Mouse (Mus musculus): ENCODE measurements around the gene 3110082I17Rik. TPM values are rescaled to one million over a fixed set of nuclear protein-coding genes. Genes with fewer than 3 reads are reported as not detected.

3110082I17Rik gene
- polyA plus RNA-seq, 1 experiment, result 4.8 TPM

DNA sequence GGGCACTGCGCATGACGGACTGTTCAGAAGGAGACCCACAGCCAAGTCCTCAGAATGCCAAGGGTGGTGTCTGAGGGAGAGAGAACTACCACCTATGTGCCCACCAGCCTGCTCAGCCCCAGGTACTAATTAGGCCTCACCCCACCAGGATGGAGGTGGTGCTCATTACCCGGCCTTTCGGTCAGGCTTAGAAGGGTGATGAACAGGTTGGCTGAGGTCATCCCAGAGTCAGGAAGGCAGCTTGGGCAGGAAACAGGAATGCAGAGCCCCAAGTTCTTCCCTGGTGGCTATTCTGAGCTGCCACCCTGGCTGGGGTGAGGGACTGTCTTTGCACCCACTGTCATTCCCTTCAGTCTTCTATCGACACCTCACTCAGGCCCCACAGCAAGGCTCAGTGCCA is 74.3 kb downstream of the 3110082I17Rik start:
- no peak for DNase-seq
- TF ChIP-seq POLR2A (IDR thresholded peaks at IDR 0.05; ENCODE audit: low read depth, low read length) (no peak), CTCF (conservative IDR thresholded peaks at IDR 0.05; ENCODE audit: insufficient read depth, insufficient read length, low read depth, low read length) (no peak)
- Histone ChIP-seq H3K36me3 (ENCODE audit: control insufficient read depth, insufficient read depth, low read length) (no peaks in the 10 kb centered on the region), H3K27ac (ENCODE audit: insufficient read depth, low read depth, low read length) (no peak overlapping the region), H3K4me1 (ENCODE audit: control insufficient read depth, insufficient read depth, low read length) (peaks cover 58% of the 10 kb centered on the region), H3K4me3 (ENCODE audit: insufficient read depth, low read depth, low read length) (no peak overlapping the region), H3K27me3 (replicated peaks; ENCODE audit: control insufficient read depth, insufficient read depth, low read length) (no peaks in the 10 kb centered on the region)
- 76% methylated on average over 5 of the region's 5 CpGs for WGBS

DNA sequence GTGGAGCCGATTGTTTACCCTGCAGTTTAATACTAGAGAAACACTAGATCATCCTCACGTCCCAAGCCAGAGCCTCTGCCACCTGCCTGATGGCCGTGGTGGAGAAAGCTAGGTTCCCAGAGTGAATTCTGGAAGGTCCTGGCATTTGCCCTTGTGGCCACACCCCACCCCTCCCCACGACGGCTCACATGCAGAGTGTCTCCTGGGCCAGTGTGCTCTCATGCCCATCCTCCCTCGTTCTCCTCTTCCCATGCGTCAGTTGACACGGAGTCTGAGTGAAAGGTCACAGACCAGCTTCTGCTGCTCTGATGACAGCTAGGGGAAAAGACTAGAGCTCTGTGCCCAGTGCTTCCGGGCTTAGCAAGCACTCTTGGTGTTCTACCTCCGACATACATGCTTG is 75.8 kb downstream of the 3110082I17Rik start:
- no peaks in the 10 kb centered on the region for H3K36me3 ChIP-seq (ENCODE audit: control insufficient read depth, insufficient read depth, low read length)
- peak; percentile 82 for DNase-seq
- 0 out of 2 replicates have a peak, but pooled peaks have one; percentile 3 for TF ChIP-seq CTCF (conservative IDR thresholded peaks at IDR 0.05; ENCODE audit: insufficient read depth, insufficient read length, low read depth, low read length)
- TF ChIP-seq POLR2A (IDR thresholded peaks at IDR 0.05; ENCODE audit: low read depth, low read length), result no peak
- H3K27ac ChIP-seq (ENCODE audit: insufficient read depth, low read depth, low read length), result peak overlapping the region; percentile 35
- peaks cover 63% of the 10 kb centered on the region for H3K4me1 ChIP-seq (ENCODE audit: control insufficient read depth, insufficient read depth, low read length)
- 7% methylated on average over 10 of the region's 10 CpGs for WGBS
- H3K27me3 ChIP-seq (replicated peaks; ENCODE audit: control insufficient read depth, insufficient read depth, low read length), result no peaks in the 10 kb centered on the region
- H3K4me3 ChIP-seq (ENCODE audit: insufficient read depth, low read depth, low read length), result no peak overlapping the region

- no peaks in the 10 kb centered on the region for H3K36me3 ChIP-seq (ENCODE audit: control insufficient read depth, insufficient read depth, low read length)
- WGBS, result 50% methylated on average over 9 of the region's 9 CpGs
- no peaks in the 10 kb centered on the region for H3K27me3 ChIP-seq (replicated peaks; ENCODE audit: control insufficient read depth, insufficient read depth, low read length)
- TF ChIP-seq CTCF (conservative IDR thresholded peaks at IDR 0.05; ENCODE audit: insufficient read depth, insufficient read length, low read depth, low read length), result no peak
- no peak for TF ChIP-seq POLR2A (IDR thresholded peaks at IDR 0.05; ENCODE audit: low read depth, low read length)
- DNase-seq, result no peak
- H3K4me1 ChIP-seq (ENCODE audit: control insufficient read depth, insufficient read depth, low read length), result peaks cover 61% of the 10 kb centered on the region
- H3K27ac ChIP-seq (ENCODE audit: insufficient read depth, low read depth, low read length), result peak overlapping the region; percentile 87; the same call in 1 of the 2 replicates
- H3K4me3 ChIP-seq (ENCODE audit: insufficient read depth, low read depth, low read length), result no peak overlapping the region
Observed at GRCm38 (mm10) chr5:139383234-139383633, 77.1 kb downstream of the 3110082I17Rik start.

DNA sequence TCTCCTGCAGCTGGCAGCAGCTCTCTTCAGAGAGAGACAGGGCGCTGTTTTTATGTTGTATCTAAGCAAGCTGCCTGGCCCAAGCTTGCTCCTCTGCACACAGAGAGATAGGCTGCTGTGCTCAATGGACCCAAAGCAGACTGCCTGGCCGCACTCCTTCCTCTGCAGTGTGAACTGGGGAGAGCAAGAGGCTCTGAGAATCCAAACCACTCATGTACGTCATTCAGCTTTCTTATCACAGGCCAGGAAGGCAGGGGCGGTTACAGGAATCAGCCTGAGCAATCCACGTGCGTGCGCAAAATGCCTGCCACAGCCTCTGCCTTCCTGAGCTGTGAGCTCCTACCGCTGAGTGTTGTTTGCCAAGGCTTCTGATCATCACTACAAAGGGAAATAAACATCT is 77.6 kb downstream of the 3110082I17Rik start:
- H3K4me1 ChIP-seq (ENCODE audit: control insufficient read depth, insufficient read depth, low read length), result peaks cover 63% of the 10 kb centered on the region
- H3K4me3 ChIP-seq (ENCODE audit: insufficient read depth, low read depth, low read length), result peak overlapping the region; percentile 23
- 30% methylated on average over 8 of the region's 8 CpGs for WGBS
- peak overlapping the region; percentile 87 for H3K27ac ChIP-seq (ENCODE audit: insufficient read depth, low read depth, low read length)
- no peaks in the 10 kb centered on the region for H3K36me3 ChIP-seq (ENCODE audit: control insufficient read depth, insufficient read depth, low read length)
- TF ChIP-seq POLR2A (IDR thresholded peaks at IDR 0.05; ENCODE audit: low read depth, low read length) (peak; percentile 59), CTCF (conservative IDR thresholded peaks at IDR 0.05; ENCODE audit: insufficient read depth, insufficient read length, low read depth, low read length) (no peak; the same call in 1 of the 2 replicates)
- peak; percentile 79 for DNase-seq
- H3K27me3 ChIP-seq (replicated peaks; ENCODE audit: control insufficient read depth, insufficient read depth, low read length), result no peaks in the 10 kb centered on the region

DNA sequence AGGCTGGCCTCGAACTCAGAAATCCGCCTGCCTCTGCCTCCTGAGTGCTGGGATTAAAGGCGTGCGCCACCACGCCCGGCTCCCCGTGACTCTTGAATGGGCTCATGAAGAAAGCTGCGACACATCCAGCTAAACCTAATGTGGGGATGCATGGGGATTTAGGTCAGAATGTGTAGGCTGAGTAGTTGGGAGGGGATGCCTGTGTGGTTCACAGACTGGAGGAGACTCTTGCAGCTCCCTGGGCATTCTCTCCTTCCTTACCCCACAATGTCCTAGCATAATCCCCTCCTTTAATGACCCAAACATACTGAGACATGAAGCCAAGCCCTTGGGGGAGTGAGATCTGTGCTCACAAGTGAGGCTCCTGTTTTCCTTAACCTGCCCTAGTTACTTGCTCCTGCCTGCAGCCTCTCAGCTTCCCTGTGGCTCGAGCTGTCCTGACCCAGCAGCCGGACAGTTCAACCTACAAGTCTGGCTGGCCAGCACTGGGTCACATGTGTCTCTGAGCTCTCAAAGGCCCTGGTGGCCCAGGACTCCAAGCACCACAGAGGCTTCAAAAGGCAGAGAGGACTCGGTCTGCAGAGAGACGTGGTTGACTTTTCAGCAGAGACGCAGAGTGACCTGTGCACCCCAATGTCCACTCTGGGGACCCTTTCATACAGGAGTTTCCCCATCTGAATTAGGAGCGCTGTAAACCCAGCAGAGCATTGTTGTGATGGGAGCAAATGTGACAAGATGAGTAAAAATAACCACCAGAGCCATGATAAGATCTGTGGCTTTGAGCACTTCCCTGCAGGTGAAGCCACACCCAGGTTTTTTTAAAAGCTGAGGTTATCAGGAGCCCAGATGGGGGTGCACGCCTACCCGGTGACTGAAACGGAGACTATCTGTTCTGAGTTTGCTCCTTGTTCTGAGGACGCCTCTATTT is 78.5 kb downstream of the 3110082I17Rik start:
- WGBS, result 49% methylated on average over 18 of the region's 18 CpGs
- peaks cover 65% of the 10 kb centered on the region for H3K4me1 ChIP-seq (ENCODE audit: control insufficient read depth, insufficient read depth, low read length)
- H3K27me3 ChIP-seq (replicated peaks; ENCODE audit: control insufficient read depth, insufficient read depth, low read length), result no peaks in the 10 kb centered on the region
- peak overlapping the region; percentile 87 for H3K27ac ChIP-seq (ENCODE audit: insufficient read depth, low read depth, low read length)
- TF ChIP-seq CTCF (conservative IDR thresholded peaks at IDR 0.05; ENCODE audit: insufficient read depth, insufficient read length, low read depth, low read length) (no peak), POLR2A (IDR thresholded peaks at IDR 0.05; ENCODE audit: low read depth, low read length) (no peak)
- DNase-seq, result peak; percentile 68
- H3K4me3 ChIP-seq (ENCODE audit: insufficient read depth, low read depth, low read length), result peak overlapping the region; percentile 42
- H3K36me3 ChIP-seq (ENCODE audit: control insufficient read depth, insufficient read depth, low read length), result no peaks in the 10 kb centered on the region

DNA sequence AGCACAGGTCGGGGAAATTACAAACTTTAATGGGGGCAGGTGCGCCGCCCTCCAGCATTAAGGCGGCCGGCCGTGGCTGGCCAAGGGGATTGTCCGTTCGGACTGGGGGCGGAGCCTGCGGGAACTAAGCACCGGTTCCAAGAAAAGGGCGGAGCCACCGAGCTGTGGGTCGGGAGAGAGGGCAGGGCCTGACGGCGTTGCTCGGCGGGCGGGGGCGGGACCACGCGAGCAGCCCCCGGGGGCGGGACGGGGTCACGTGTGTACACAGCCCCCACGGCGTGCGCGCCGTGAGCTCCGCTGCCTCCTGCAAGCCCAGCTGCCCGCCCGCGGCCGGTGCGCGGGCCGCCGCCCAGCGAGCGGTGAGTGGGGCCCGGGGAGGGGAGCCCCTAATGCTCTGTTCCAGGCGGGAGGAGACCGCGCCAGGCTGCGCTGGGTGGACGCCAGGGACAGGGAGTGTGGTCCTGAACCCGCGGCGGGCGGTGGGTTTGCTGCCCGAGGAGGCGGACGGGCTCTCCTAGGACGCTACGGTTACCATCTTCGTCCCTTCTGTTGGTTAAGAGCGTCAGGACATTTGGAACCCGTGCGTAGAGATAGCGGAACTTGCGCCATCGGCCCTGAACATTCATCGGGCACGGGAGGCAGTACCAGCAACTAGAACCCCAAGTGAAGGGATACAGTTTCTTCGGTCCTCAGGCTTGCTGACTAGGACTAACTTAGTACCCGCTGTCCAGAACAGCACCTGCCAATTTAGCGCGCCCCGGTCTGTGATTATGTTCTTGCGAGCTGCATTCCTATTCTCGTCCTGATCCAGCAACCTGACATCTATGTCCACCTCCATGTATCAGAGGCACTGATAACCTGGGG is 79.7 kb downstream of the 3110082I17Rik start:
- TF ChIP-seq CTCF (conservative IDR thresholded peaks at IDR 0.05; ENCODE audit: insufficient read depth, insufficient read length, low read depth, low read length) (no peak), POLR2A (IDR thresholded peaks at IDR 0.05; ENCODE audit: low read depth, low read length) (no peak)
- Histone ChIP-seq H3K36me3 (ENCODE audit: control insufficient read depth, insufficient read depth, low read length) (no peaks in the 10 kb centered on the region), H3K4me3 (ENCODE audit: insufficient read depth, low read depth, low read length) (peak overlapping the region; percentile 86), H3K27ac (ENCODE audit: insufficient read depth, low read depth, low read length) (peak overlapping the region; percentile 98), H3K27me3 (replicated peaks; ENCODE audit: control insufficient read depth, insufficient read depth, low read length) (no peaks in the 10 kb centered on the region), H3K4me1 (ENCODE audit: control insufficient read depth, insufficient read depth, low read length) (peaks cover 62% of the 10 kb centered on the region)
- WGBS, result under 1% methylated on average over 73 of the region's 73 CpGs
- peak; percentile 99 for DNase-seq
